Mouse (Mus musculus): ENCODE measurements around the gene Masp2. TPM values are rescaled to one million over a fixed set of nuclear protein-coding genes. Genes with fewer than 3 reads are reported as not detected.

Gene Masp2
- total RNA-seq, 2 experiments from 2014 or later, result 1.2 to 2.3 TPM

Other genes starting within 250 kb of the Masp2 start
- 10 to 100 TPM; 21.5 to 22.4 TPM for gene Ubiad1, start 157.8 kb upstream of the Masp2 start, total RNA-seq (2021)
- gene Mtor, start 153.9 kb upstream of the Masp2 start, total RNA-seq (2021), result 10 to 100 TPM; 84.3 to 87.9 TPM
- 1 to 10 TPM in 1 of 2 experiments, under 1 TPM in 1; 0.63 to 1.3 TPM for gene Angptl7, start 102.1 kb upstream of the Masp2 start, total RNA-seq (2021)
- gene Exosc10, start 44.1 kb upstream of the Masp2 start, total RNA-seq (2021), result 10 to 100 TPM; 42.7 to 44.8 TPM
- gene Srm, start 11.1 kb upstream of the Masp2 start, total RNA-seq (2021), result 10 to 100 TPM; 53.3 to 73.6 TPM
- 100 to 1,000 TPM; 216 to 267 TPM for gene Tardbp, start 24.5 kb downstream of the Masp2 start, total RNA-seq (2021)
- not detected for gene Gm572, start 40.8 kb downstream of the Masp2 start, total RNA-seq (2021)
- 1 to 10 TPM; 4.8 to 6.5 TPM for gene Casz1, start 201.9 kb downstream of the Masp2 start, total RNA-seq (2021)